Mouse (Mus musculus): ENCODE results near the gene Dalrd3. TPM values are rescaled to one million over a fixed set of nuclear protein-coding genes. Genes with fewer than 3 reads are reported as not detected.
"Not testable (repeated sequence)": the region's sequence is repeated elsewhere in the genome, so short reads cannot be mapped to it uniquely, and the experiment has no call there.

The Dalrd3 gene
- polyA plus RNA-seq, 1 experiment: 187 TPM

DNA sequence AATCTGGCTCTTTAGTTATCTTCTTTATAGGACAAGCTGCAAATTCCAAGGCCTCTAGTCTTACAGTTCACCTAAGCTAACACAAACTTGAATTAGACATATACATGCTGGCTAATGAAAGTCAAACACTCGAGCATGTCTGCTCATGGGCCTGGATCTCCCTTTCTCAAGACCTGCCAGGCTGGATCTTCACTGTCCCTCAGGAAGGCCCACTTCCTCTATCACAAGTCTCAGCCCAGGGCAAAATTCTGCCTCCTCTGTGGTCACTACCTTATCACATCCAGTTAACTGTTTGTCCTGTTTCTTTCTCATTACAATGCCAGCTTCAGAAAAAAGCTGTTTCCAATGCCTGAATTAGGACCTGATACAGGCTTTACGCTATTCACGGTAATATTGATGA is 24.7 kb downstream of the Dalrd3 start:
- Histone ChIP-seq H3K4me1 (ENCODE audit: control insufficient read depth, insufficient read depth, insufficient read length) (peaks cover 8% of the 10 kb centered on the region), H3K27ac (ENCODE audit: insufficient read depth, low read length) (no peak overlapping the region), H3K27me3 (ENCODE audit: control insufficient read depth, insufficient read depth, low read length) (peaks cover 2% of the 10 kb centered on the region; the same call in 1 of the 2 replicates), H3K4me3 (ENCODE audit: extremely low read depth, insufficient read depth, insufficient read length) (no peak overlapping the region), H3K36me3 (ENCODE audit: control insufficient read depth, insufficient read depth, low read length) (no peaks in the 10 kb centered on the region)
- DNase-seq (ENCODE audit: low read depth in 1 of 2, low spot score in 2 of 2): no peak
- no peak for TF ChIP-seq CTCF (IDR thresholded peaks at IDR 0.05; ENCODE audit: extremely low read depth, insufficient read depth, insufficient read length, insufficient replicate concordance)
- no peak for TF ChIP-seq POLR2A (IDR thresholded peaks at IDR 0.05; ENCODE audit: low read depth, low read length)
- 82% methylated on average over 3 of the region's 3 CpGs for WGBS

- Histone ChIP-seq H3K27ac (ENCODE audit: insufficient read depth, low read length) (no peak within 1 kb of the TSS), H3K4me3 (ENCODE audit: extremely low read depth, insufficient read depth, insufficient read length) (peak within 1 kb of the TSS; percentile 81), H3K36me3 (ENCODE audit: control insufficient read depth, insufficient read depth, low read length) (peaks cover 2% of the 10 kb centered on the region; the same call in 1 of the 2 replicates), H3K27me3 (ENCODE audit: control insufficient read depth, insufficient read depth, low read length) (peaks cover 2% of the 10 kb centered on the region; the same call in 1 of the 2 replicates), H3K4me1 (ENCODE audit: control insufficient read depth, insufficient read depth, insufficient read length) (peaks cover 8% of the 10 kb centered on the region)
- 8% methylated on average over 69 of the region's 69 CpGs for WGBS
- DNase-seq (ENCODE audit: low read depth in 1 of 2, low spot score in 2 of 2): peak in 1 of 2 experiments; percentile 37
- TF ChIP-seq CTCF (IDR thresholded peaks at IDR 0.05; ENCODE audit: extremely low read depth, insufficient read depth, insufficient read length, insufficient replicate concordance): no peak
- TF ChIP-seq POLR2A (IDR thresholded peaks at IDR 0.05; ENCODE audit: low read depth, low read length): no peak
These were observed 27.5 kb downstream of the Dalrd3 start, which contains the start of gene P4htm for GRCm38 (mm10) chr9:108596998-108597764. Gene P4htm, minus strand, starts transcription at chr9:108597667.

- Histone ChIP-seq H3K27me3 (ENCODE audit: control insufficient read depth, insufficient read depth, low read length) (peaks cover 2% of the 10 kb centered on the region; the same call in 1 of the 2 replicates), H3K36me3 (ENCODE audit: control insufficient read depth, insufficient read depth, low read length) (peaks cover 8% of the 10 kb centered on the region), H3K27ac (ENCODE audit: insufficient read depth, low read length) (no peak overlapping the region), H3K4me1 (ENCODE audit: control insufficient read depth, insufficient read depth, insufficient read length) (peaks cover 8% of the 10 kb centered on the region), H3K4me3 (ENCODE audit: extremely low read depth, insufficient read depth, insufficient read length) (no peak overlapping the region)
- DNase-seq (ENCODE audit: low read depth in 1 of 2, low spot score in 2 of 2): no peak
- TF ChIP-seq CTCF (IDR thresholded peaks at IDR 0.05; ENCODE audit: extremely low read depth, insufficient read depth, insufficient read length, insufficient replicate concordance) (no peak), POLR2A (IDR thresholded peaks at IDR 0.05; ENCODE audit: low read depth, low read length) (no peak)
- 75% methylated on average over 4 of the region's 4 CpGs for WGBS
These were observed 29.4 kb downstream of the Dalrd3 start for GRCm38 (mm10) chr9:108599021-108599566.

- TF ChIP-seq POLR2A (IDR thresholded peaks at IDR 0.05; ENCODE audit: low read depth, low read length): no peak
- no peak for TF ChIP-seq CTCF (IDR thresholded peaks at IDR 0.05; ENCODE audit: extremely low read depth, insufficient read depth, insufficient read length, insufficient replicate concordance)
- 88% methylated on average over 2 of the region's 2 CpGs for WGBS
- DNase-seq (ENCODE audit: low read depth in 1 of 2, low spot score in 2 of 2): no peak
- H3K4me3 ChIP-seq (ENCODE audit: extremely low read depth, insufficient read depth, insufficient read length): no peak overlapping the region
- no peak overlapping the region for H3K27ac ChIP-seq (ENCODE audit: insufficient read depth, low read length)
- H3K36me3 ChIP-seq (ENCODE audit: control insufficient read depth, insufficient read depth, low read length): peaks cover 14% of the 10 kb centered on the region
- peaks cover 2% of the 10 kb centered on the region; the same call in 1 of the 2 replicates for H3K27me3 ChIP-seq (ENCODE audit: control insufficient read depth, insufficient read depth, low read length)
- peaks cover 8% of the 10 kb centered on the region for H3K4me1 ChIP-seq (ENCODE audit: control insufficient read depth, insufficient read depth, insufficient read length)
These were observed 30.3 kb downstream of the Dalrd3 start for GRCm38 (mm10) chr9:108600011-108600410.

- no peak for DNase-seq (ENCODE audit: low read depth in 1 of 2, low spot score in 2 of 2)
- Histone ChIP-seq H3K27me3 (ENCODE audit: control insufficient read depth, insufficient read depth, low read length) (peaks cover 2% of the 10 kb centered on the region; the same call in 1 of the 2 replicates), H3K4me3 (ENCODE audit: extremely low read depth, insufficient read depth, insufficient read length) (no peak overlapping the region), H3K36me3 (ENCODE audit: control insufficient read depth, insufficient read depth, low read length) (peaks cover 23% of the 10 kb centered on the region), H3K27ac (ENCODE audit: insufficient read depth, low read length) (no peak overlapping the region), H3K4me1 (ENCODE audit: control insufficient read depth, insufficient read depth, insufficient read length) (peaks cover 6% of the 10 kb centered on the region)
- WGBS: 75% methylated on average over 4 of the region's 4 CpGs
- TF ChIP-seq CTCF (IDR thresholded peaks at IDR 0.05; ENCODE audit: extremely low read depth, insufficient read depth, insufficient read length, insufficient replicate concordance): no peak
- no peak for TF ChIP-seq POLR2A (IDR thresholded peaks at IDR 0.05; ENCODE audit: low read depth, low read length)
These were observed 32.3 kb downstream of the Dalrd3 start for GRCm38 (mm10) chr9:108601986-108602385.

GRCm38 (mm10) chr9:108607929-108608328 is 38.2 kb downstream of the Dalrd3 start:
- H3K36me3 ChIP-seq (ENCODE audit: control insufficient read depth, insufficient read depth, low read length): peaks cover 55% of the 10 kb centered on the region
- DNase-seq (ENCODE audit: low read depth in 1 of 2, low spot score in 2 of 2): not testable (repeated sequence)

GRCm38 (mm10) chr9:108608889-108609288 is 39.2 kb downstream of the Dalrd3 start:
- no peaks in the 10 kb centered on the region for H3K4me1 ChIP-seq (ENCODE audit: control insufficient read depth, insufficient read depth, insufficient read length)
- H3K36me3 ChIP-seq (ENCODE audit: control insufficient read depth, insufficient read depth, low read length): peaks cover 57% of the 10 kb centered on the region
- H3K4me3 ChIP-seq (ENCODE audit: extremely low read depth, insufficient read depth, insufficient read length): no peak overlapping the region
- H3K27ac ChIP-seq (ENCODE audit: insufficient read depth, low read length): no peak overlapping the region
- no peak for TF ChIP-seq POLR2A (IDR thresholded peaks at IDR 0.05; ENCODE audit: low read depth, low read length)
- TF ChIP-seq CTCF (IDR thresholded peaks at IDR 0.05; ENCODE audit: extremely low read depth, insufficient read depth, insufficient read length, insufficient replicate concordance): no peak
- 86% methylated on average over 4 of the region's 4 CpGs for WGBS
- no peak for DNase-seq (ENCODE audit: low read depth in 1 of 2, low spot score in 2 of 2)
- H3K27me3 ChIP-seq (ENCODE audit: control insufficient read depth, insufficient read depth, low read length): no peaks in the 10 kb centered on the region

More at GRCm38 (mm10) chr9:108607929-108608328, 38.2 kb downstream of the Dalrd3 start:
- not testable (repeated sequence) for H3K4me1 ChIP-seq (ENCODE audit: control insufficient read depth, insufficient read depth, insufficient read length); H3K4me3 ChIP-seq (ENCODE audit: extremely low read depth, insufficient read depth, insufficient read length); H3K27ac ChIP-seq (ENCODE audit: insufficient read depth, low read length); H3K27me3 ChIP-seq (ENCODE audit: control insufficient read depth, insufficient read depth, low read length)
- WGBS: 67% methylated on average over 5 of the region's 5 CpGs

Data from spleen, adult 2 months (tissue).